Mouse (Mus musculus) midbrain, embryonic 12.5 days (tissue): ENCODE results near the gene Ces1c. TPM values are rescaled to one million over a fixed set of nuclear protein-coding genes. Genes with fewer than 3 reads are reported as not detected.

Experiments
- ATAC-seq: fragments of 200-750 bp; cut with Nextera tagmentation; 2 replicates; pipeline ENCODE4 v1.8.0; 2017; ENCODE audit warnings: low read depth, moderate TSS enrichment, moderate library complexity; ENCODE audit not compliant: low FRiP score
- H3K27ac ChIP-seq: fragments of 300-500 bp; sonication (generic); replicated peaks from 2 replicates; pipeline ENCODE4 v1.5.1; 2016; ENCODE audit warnings: mild to moderate bottlenecking
- H3K27me3 ChIP-seq: fragments of 300-500 bp; sonication (generic); 2 replicates; pipeline ENCODE4 v1.6.1; 2016; ENCODE audit warnings: mild to moderate bottlenecking
- H3K36me3 ChIP-seq: fragments of 300-500 bp; sonication (generic); 2 replicates; pipeline ENCODE4 v1.6.1; 2016
- H3K4me1 ChIP-seq: fragments of 300-500 bp; sonication (generic); 2 replicates; pipeline ENCODE4 v1.6.1; 2016
- H3K4me2 ChIP-seq: fragments of 300-500 bp; sonication (generic); replicated peaks from 2 replicates; pipeline ENCODE4 v1.6.1; 2016; ENCODE audit warnings: mild to moderate bottlenecking, moderate library complexity
- H3K4me3 ChIP-seq: fragments of 300-500 bp; sonication (generic); 2 replicates; pipeline ENCODE4 v1.5.1; 2016; ENCODE audit warnings: mild to moderate bottlenecking
- H3K9ac ChIP-seq: fragments of 300-500 bp; sonication (generic); replicated peaks from 2 replicates; pipeline ENCODE4 v1.6.1; 2016; ENCODE audit warnings: mild to moderate bottlenecking, moderate library complexity
- H3K9me3 ChIP-seq: fragments of 300-500 bp; sonication (generic); 2 replicates; pipeline ENCODE4 v1.6.1; 2016; ENCODE audit warnings: mild to moderate bottlenecking
- WGBS: fragments of 180-500 bp; shearing (Covaris S2); methylation state at CpG from one replicate; pipeline ENCODE4 v1.1.7; 2016; 5-methylcytosine and 5-hydroxymethylcytosine counted together
- polyA plus RNA-seq: library from polyadenylated mRNA; unstranded; fragments of >200 nt; fragmentation: Nextera tagmentation; extraction: Ambion mirVana; gene quantifications from 2 replicates; pipeline ENCODE4 v1.2.1, GENCODE M21; 2016

The Ces1c gene
- not detected in 2 replicates for polyA plus RNA-seq

DNA sequence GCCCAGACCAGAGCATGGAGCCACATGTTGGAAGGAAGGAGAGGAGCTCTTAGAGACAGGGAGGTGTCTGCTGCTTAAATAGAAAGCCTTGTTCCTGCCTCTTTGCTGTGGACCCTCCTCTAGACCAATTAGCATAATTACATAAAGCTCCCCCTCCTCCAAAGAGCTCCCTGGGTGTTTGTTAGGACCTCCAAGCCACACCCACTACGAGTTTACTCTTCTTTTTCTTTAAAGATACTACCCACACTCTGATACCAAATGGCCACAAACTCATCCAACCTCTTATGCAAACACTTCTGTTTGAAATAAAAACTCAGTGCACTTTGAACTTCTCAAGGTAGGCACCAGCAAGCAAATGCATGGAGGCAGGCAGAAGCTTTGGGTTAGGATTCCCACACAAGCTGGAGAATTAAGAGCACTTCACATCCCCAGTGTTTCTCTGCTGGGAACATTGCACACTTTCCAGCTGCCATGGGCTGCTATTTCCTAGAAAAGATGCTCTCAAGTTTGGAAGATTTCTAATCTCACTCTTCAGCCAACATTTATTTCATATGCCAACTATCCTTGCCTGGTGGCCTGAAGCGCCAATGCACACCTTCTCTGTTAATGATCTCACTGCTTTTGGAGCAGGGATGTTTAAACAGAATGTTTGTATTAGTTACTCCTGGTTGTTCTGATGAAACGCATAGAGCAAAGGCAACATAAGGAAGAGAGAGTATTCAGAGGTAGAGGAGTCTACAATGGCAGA lies at the start of gene Ces1c:
Ces1c (minus strand) TSS at position 51 of the 748 bp plus-strand sequence.
- H3K36me3 ChIP-seq = no peaks in the 10 kb centered on the region
- WGBS = 85% methylated on average over 3 of the region's 3 CpGs
- ATAC-seq = no peak
- no peak within 1 kb of the TSS for H3K4me2 ChIP-seq
- no peak within 1 kb of the TSS for H3K4me3 ChIP-seq
- H3K4me1 ChIP-seq = no peaks in the 10 kb centered on the region
- no peak within 1 kb of the TSS for H3K9ac ChIP-seq
- no peaks in the 10 kb centered on the region for H3K9me3 ChIP-seq
- H3K27me3 ChIP-seq = no peaks in the 10 kb centered on the region
- H3K27ac ChIP-seq = no peak within 1 kb of the TSS

DNA sequence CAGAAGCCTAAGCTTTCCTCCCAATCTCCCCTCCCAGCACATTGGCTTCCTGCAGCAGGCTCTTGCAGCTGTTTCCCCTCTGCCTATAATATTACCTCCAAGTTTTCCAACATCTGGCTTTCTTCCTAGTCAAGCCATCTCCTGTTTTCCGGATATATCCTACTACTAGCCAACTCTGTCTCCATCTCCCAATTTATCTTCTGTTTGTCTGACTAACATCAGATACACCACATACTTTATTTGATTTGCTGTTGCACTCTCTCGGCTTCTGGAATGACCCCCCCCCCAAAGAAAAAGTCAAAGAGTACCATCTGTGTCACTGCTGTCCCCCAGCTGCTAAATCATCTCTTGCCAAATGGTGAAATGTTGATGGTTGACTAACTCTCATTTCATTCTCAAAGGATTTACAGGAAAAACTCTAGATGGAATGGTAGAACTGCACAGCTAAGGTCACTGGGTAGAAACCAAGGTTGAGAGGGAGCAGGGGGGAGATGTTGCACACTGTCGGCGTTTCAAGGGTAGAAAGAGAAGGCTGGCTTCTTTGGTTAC lies 49.6 kb upstream of the Ces1c start:
- Histone ChIP-seq H3K4me3 (no peak overlapping the region), H3K4me2 (no peak overlapping the region), H3K27ac (no peak overlapping the region), H3K36me3 (no peaks in the 10 kb centered on the region), H3K9me3 (no peaks in the 10 kb centered on the region), H3K4me1 (no peaks in the 10 kb centered on the region), H3K9ac (no peak overlapping the region), H3K27me3 (no peaks in the 10 kb centered on the region)
- whole genome bisulfite sequencing = 86% methylated on average over 4 of the region's 4 CpGs
- no peak for ATAC-seq

DNA sequence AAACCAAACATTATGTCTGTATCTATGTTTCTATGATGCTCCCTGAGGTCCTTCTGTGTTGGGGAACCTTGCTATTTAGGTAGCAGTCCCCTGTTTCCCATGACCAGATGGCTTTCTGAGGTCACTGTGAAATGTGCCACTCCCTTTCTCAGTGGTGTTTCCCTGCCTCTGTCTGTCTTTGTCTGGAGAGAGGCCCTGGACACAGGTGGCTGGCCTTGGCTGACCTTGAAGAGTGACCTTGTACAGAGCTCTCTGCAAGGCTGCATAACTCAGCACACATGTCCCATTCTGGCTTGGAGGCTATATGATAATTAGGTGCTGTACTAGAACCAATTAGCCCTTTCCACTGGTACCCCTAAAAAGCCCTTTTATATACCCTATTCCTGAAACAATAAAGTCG lies 45.5 kb upstream of the Ces1c start:
- Histone ChIP-seq H3K4me3 (no peak overlapping the region), H3K4me1 (no peaks in the 10 kb centered on the region), H3K9me3 (no peaks in the 10 kb centered on the region), H3K27ac (no peak overlapping the region), H3K9ac (no peak overlapping the region), H3K27me3 (no peaks in the 10 kb centered on the region), H3K36me3 (no peaks in the 10 kb centered on the region), H3K4me2 (no peak overlapping the region)
- WGBS = 68% methylated on average over 1 of the region's 1 CpGs
- ATAC-seq = no peak

DNA sequence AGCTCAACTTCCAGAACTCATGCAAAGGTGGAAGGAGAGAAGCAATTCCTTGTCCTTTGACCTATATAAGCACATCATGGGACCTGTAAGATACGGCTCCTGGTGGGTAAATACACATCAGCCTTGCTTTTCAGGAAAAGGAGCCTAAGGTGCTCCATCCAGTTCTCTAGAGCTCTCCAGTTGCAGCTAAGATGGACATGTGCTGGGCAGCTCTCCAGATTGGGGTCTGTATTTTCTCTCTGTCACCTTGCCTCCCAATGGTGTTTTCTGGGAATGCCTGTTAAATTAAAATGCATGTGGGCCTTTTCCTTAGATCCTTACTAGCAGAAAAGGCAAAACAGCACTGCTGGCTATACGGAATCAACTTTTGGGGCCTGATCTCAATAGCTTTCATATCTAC lies 43.5 kb upstream of the Ces1c start:
- H3K9me3 ChIP-seq = no peaks in the 10 kb centered on the region

DNA sequence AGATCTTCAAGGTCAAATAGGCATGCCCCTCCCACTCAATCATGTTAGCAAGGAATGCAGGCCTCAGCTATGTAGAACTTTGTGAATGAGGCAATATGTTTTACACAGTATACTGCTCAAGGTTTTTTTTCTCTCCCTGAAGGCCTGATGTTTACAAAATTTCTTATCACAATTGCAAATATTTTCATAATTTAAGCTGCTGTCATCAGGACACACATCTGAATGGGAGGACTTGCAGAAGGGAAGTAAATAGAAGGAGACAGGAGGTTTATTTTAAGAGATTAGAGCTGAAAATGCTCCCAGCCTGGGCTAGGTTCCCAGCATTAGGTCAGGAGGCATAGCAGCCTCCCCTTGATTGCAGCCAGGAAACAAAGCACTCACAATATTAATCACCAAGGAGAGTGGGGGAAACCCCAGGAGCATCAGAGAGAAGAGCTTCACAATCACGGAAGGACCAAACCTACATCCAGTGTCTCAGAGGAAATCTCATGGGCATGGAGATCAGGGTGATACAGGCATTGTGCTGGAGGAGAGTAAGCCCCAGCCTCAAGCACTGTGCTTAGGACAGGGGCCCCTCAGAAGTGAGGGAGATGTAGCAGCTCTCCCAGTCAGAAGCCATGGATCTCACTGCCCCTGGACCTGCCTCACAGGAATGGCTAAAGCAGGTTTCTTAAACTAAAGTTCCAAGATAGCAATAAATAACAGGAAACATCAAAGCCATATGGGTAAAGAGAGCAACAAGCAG lies 40.9 kb upstream of the Ces1c start:
- WGBS = 61% methylated on average over 1 of the region's 1 CpGs
- Histone ChIP-seq H3K9ac (no peak overlapping the region), H3K4me3 (no peak overlapping the region), H3K4me1 (no peaks in the 10 kb centered on the region), H3K27ac (no peak overlapping the region), H3K4me2 (no peak overlapping the region), H3K9me3 (no peaks in the 10 kb centered on the region), H3K36me3 (no peaks in the 10 kb centered on the region), H3K27me3 (no peaks in the 10 kb centered on the region)
- no peak for ATAC-seq

More for the DNA sequence above, 43.5 kb upstream of the Ces1c start:
- H3K9ac ChIP-seq = no peak overlapping the region
- WGBS = 84% methylated on average over 2 of the region's 2 CpGs
- H3K27ac ChIP-seq = no peak overlapping the region
- ATAC-seq = no peak
- H3K4me1 ChIP-seq = no peaks in the 10 kb centered on the region
- H3K4me3 ChIP-seq = no peak overlapping the region
- no peak overlapping the region for H3K4me2 ChIP-seq
- H3K36me3 ChIP-seq = no peaks in the 10 kb centered on the region
- H3K27me3 ChIP-seq = no peaks in the 10 kb centered on the region

DNA sequence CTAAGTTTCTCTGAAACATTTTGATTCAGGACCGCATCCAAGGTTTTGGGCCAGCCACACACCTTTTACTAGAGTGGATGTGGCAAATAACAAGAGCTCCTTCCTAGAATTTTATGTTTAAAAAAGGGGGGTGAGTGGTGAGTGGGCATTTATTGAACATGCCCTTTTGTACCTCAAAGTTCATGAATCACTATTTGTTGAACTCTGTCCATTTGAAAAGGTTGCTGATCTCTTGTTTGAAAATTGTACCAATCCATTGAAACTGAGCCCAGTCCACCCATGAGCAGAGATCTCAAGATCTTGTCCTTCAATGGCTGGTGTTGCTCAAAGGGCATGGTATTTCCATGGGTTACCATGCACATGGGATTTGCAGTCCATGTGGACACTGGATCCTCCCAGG lies 32.3 kb upstream of the Ces1c start:
- no peak overlapping the region for H3K4me3 ChIP-seq
- H3K27me3 ChIP-seq = no peaks in the 10 kb centered on the region
- 91% methylated on average over 1 of the region's 1 CpGs for WGBS
- H3K9ac ChIP-seq = no peak overlapping the region
- H3K27ac ChIP-seq = no peak overlapping the region
- no peaks in the 10 kb centered on the region for H3K36me3 ChIP-seq
- no peak for ATAC-seq
- H3K9me3 ChIP-seq = no peaks in the 10 kb centered on the region
- no peaks in the 10 kb centered on the region for H3K4me1 ChIP-seq
- no peak overlapping the region for H3K4me2 ChIP-seq

DNA sequence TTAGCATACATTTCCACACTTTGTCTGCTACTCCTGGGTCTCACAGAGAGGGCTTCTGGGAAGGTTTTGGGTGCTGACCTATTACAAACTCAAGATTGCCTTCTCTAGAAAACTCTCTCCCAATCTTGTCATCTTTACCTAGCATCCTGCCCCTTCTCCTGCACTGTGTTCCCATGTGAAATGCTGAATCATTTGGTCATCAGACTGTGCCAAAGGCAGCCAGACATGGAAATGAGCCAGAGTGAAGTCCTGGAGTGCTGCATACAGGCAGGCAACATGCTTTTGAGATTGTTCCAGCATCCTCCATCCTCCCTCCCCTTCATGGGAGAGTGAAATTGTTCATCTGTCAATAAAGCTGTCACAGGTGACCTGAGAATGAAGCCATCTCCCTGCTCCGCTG lies 20.3 kb upstream of the Ces1c start:
- no peaks in the 10 kb centered on the region for H3K4me1 ChIP-seq
- WGBS = 90% methylated on average over 1 of the region's 1 CpGs
- no peaks in the 10 kb centered on the region for H3K9me3 ChIP-seq
- H3K27me3 ChIP-seq = no peaks in the 10 kb centered on the region
- H3K27ac ChIP-seq = no peak overlapping the region
- no peak overlapping the region for H3K4me3 ChIP-seq
- H3K9ac ChIP-seq = no peak overlapping the region
- no peaks in the 10 kb centered on the region for H3K36me3 ChIP-seq
- no peak overlapping the region for H3K4me2 ChIP-seq
- ATAC-seq = no peak

DNA sequence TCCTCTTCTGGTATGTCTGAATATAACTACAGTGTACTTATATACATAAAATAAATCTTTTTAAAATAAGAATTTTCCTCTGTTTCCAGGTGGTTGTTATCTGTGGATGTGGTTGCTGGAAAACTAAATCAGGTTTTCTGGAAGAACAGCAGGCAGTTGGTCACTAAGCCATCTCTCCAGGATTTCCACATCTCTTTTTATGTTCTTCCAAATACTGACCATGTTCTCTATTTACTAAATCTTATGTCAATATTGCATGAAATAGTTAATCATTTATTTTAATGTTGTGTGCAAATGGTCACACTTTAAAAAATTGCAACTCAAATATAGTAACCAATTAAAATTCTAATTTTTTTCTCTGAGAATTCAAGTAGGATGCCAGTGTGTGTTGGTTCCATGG lies 16.2 kb upstream of the Ces1c start:
- H3K4me1 ChIP-seq = no peaks in the 10 kb centered on the region
- no peak overlapping the region for H3K4me2 ChIP-seq
- H3K9me3 ChIP-seq = no peaks in the 10 kb centered on the region
- no peak for ATAC-seq
- H3K36me3 ChIP-seq = no peaks in the 10 kb centered on the region
- no peaks in the 10 kb centered on the region for H3K27me3 ChIP-seq
- no peak overlapping the region for H3K9ac ChIP-seq
- no peak overlapping the region for H3K4me3 ChIP-seq
- H3K27ac ChIP-seq = no peak overlapping the region

DNA sequence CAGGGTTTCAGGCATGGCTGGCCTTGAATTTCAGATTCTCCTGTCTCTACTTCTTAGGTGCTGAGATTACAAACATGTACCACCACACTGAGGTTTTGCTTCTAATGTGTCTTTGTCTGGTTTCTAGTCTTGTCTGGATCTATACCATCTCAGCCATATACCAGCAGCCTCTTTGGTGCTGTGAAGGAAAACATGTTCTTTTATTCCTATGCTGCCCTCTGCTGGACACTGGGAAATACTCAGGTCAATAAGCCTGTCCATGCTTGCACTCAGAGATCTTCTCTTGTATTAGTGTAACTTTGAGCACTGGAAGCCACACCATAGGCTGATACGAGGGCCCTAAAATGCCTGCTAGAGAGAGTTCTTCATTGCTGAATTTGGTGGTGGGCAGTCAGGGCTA lies 9.6 kb upstream of the Ces1c start:
- no peak overlapping the region for H3K4me3 ChIP-seq
- 59% methylated on average over 1 of the region's 1 CpGs for WGBS
- ATAC-seq = no peak

DNA sequence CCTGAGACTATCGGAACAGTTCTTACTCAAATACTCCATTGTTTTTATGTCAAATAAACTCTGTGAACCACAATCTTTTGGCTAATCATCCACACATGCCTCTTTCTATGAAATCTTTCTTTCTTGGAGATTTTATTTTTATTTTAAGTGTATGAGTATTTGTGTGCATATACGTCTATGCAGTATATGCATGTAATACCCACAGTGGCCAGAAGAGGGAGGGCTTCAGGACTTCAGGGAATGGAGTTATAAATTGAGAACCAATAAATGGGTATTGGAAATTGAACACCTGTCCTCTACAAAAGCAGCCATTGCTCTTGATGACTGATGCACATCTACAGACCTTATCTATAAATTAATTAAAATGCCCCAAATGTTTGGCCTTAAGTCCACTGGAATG lies 1.1 kb upstream of the Ces1c start:
- Histone ChIP-seq H3K27me3 (no peaks in the 10 kb centered on the region), H3K27ac (no peak overlapping the region), H3K4me3 (no peak overlapping the region), H3K4me2 (no peak overlapping the region), H3K4me1 (no peaks in the 10 kb centered on the region), H3K9ac (no peak overlapping the region), H3K9me3 (no peaks in the 10 kb centered on the region), H3K36me3 (no peaks in the 10 kb centered on the region)
- no peak for ATAC-seq
- 93% methylated on average over 2 of the region's 2 CpGs for WGBS

More for the DNA sequence above, 9.6 kb upstream of the Ces1c start:
- H3K9me3 ChIP-seq = no peaks in the 10 kb centered on the region
- no peak overlapping the region for H3K27ac ChIP-seq
- H3K9ac ChIP-seq = no peak overlapping the region
- no peaks in the 10 kb centered on the region for H3K4me1 ChIP-seq
- no peak overlapping the region for H3K4me2 ChIP-seq
- no peaks in the 10 kb centered on the region for H3K27me3 ChIP-seq
- H3K36me3 ChIP-seq = no peaks in the 10 kb centered on the region

DNA sequence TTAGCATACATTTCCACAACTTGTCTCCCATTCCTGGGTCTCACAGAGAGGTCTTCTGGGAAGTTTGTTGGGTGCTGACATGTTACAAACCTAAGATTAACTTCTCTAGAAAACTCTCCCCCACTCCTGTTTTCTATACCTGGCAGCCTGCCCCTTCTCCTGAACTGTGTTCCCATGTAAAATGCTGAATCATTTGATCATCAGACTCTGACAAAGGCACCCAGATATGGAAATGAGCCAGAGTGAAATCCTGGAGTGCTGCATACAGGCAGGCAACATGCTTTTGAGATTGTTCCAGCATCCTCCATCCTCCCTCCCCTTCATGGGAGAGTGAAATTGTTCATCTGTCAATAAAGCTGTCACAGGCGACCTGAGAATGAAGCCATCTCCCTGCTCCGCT lies 4.6 kb downstream of the Ces1c start:
- Histone ChIP-seq H3K27me3 (no peaks in the 10 kb centered on the region), H3K9me3 (no peaks in the 10 kb centered on the region), H3K36me3 (no peaks in the 10 kb centered on the region), H3K4me1 (no peaks in the 10 kb centered on the region), H3K9ac (no peak overlapping the region), H3K4me3 (no peak overlapping the region), H3K4me2 (no peak overlapping the region), H3K27ac (no peak overlapping the region)
- 71% methylated on average over 2 of the region's 2 CpGs for WGBS
- ATAC-seq = no peak

DNA sequence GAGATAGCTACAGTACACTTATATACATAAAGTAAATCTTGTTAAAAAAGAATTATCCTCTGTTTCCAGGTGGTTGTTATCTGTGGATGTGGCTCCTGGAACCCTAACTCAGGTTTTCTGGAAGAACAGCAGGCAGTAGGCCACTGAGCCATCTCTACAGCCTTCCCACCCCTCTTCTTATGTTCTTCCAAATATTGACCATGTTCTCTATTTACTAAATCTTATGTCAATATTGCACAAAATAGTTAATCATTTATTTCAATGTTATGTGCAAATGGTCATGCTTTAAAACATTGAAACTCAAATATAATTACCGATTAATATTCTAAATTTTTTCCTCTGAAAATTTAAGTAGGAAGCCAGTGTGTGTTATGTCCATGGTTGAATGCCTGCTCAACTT lies 9.1 kb downstream of the Ces1c start:
- Histone ChIP-seq H3K4me3 (no peak overlapping the region), H3K27me3 (no peaks in the 10 kb centered on the region), H3K27ac (no peak overlapping the region), H3K9ac (no peak overlapping the region), H3K36me3 (no peaks in the 10 kb centered on the region), H3K9me3 (no peaks in the 10 kb centered on the region), H3K4me1 (no peaks in the 10 kb centered on the region), H3K4me2 (no peak overlapping the region)
- no peak for ATAC-seq
- WGBS = 91% methylated on average over 1 of the region's 1 CpGs
